Mouse (Mus musculus) MEL (cell line): ENCODE data around the gene Kcnip2.
A peak's percentile ranks its signal among the peaks of the same experiment; 100 is the strongest.

Experiments used
- CTCF ChIP-seq, 3 experiments: IDR thresholded peaks in 2 of 3; conservative IDR thresholded peaks in 1 of 3; 2 replicates each; pipeline ENCODE4 v1.5.1; 2011 to 2012; ENCODE audit warnings: low read length in 3 of 3, low read depth in 2 of 3, mild to moderate bottlenecking in 2 of 3, improper control_type of control experiment in 1 of 3, inconsistent platforms in 1 of 3, mixed read lengths in 1 of 3, moderate library complexity in 1 of 3; ENCODE audit not compliant: control insufficient read depth in 1 of 3, insufficient read depth in 1 of 3, poor library complexity in 1 of 3, severe bottlenecking in 1 of 3
- E2F4 ChIP-seq: IDR thresholded peaks from 2 replicates; pipeline ENCODE4 v1.6.1; 2011; ENCODE audit warnings: low read depth, low read length, improper control_type of control experiment, borderline replicate concordance
- ETS1 ChIP-seq: IDR thresholded peaks from 2 replicates; pipeline ENCODE4 v1.6.1; 2012; ENCODE audit warnings: low read depth, mild to moderate bottlenecking, inconsistent platforms, low read length, improper control_type of control experiment, moderate library complexity
- MAX ChIP-seq: IDR thresholded peaks from 2 replicates; pipeline ENCODE4 v1.6.1; 2011; ENCODE audit warnings: low read length, improper control_type of control experiment
- MAZ ChIP-seq: IDR thresholded peaks from 2 replicates; pipeline ENCODE4 v1.6.1; 2012; ENCODE audit warnings: low read depth, mild to moderate bottlenecking, inconsistent platforms, low read length, improper control_type of control experiment
- POLR2A ChIP-seq, 2 experiments: IDR thresholded peaks; 2 replicates each; pipeline ENCODE4 v1.6.1; 2011 to 2012; ENCODE audit warnings: low read length in 2 of 2, mild to moderate bottlenecking in 2 of 2, control low read depth in 1 of 2, improper control_type of control experiment in 1 of 2, low read depth in 1 of 2, moderate library complexity in 1 of 2; ENCODE audit not compliant: control insufficient read depth in 1 of 2, insufficient read depth in 1 of 2, poor library complexity in 1 of 2
- POLR2AphosphoS5 ChIP-seq: IDR thresholded peaks from 2 replicates; pipeline ENCODE4 v1.6.1; 2012; ENCODE audit warnings: low read depth, borderline replicate concordance, mild to moderate bottlenecking, inconsistent platforms, low read length, moderate library complexity, mixed read lengths
- UBTF ChIP-seq: IDR thresholded peaks from 2 replicates; pipeline ENCODE4 v1.6.1; 2012; ENCODE audit warnings: low read depth, mild to moderate bottlenecking, inconsistent platforms, low read length, improper control_type of control experiment, moderate library complexity, borderline replicate concordance; ENCODE audit not compliant: insufficient read depth
- USF1 ChIP-seq: IDR thresholded peaks from 2 replicates; pipeline ENCODE4 v1.6.1; 2014; ENCODE audit warnings: low read depth, mild to moderate bottlenecking, inconsistent platforms, low read length, improper control_type of control experiment, moderate library complexity

- TF ChIP-seq POLR2A (IDR thresholded peaks at IDR 0.05; ENCODE audit: control insufficient read depth in 1 of 2, insufficient read depth in 1 of 2, low read depth in 1 of 2, low read length in 2 of 2, poor library complexity in 1 of 2), result no peak
- TF ChIP-seq MAZ, result no peak
- TF ChIP-seq MAX, result no peak
- no peak for TF ChIP-seq ETS1
- peak; percentile 46 to 75 (median 62) for TF ChIP-seq CTCF (IDR thresholded peaks at IDR 0.05 in 2 of 3, conservative IDR thresholded peaks at IDR 0.05 in 1 of 3; ENCODE audit: control insufficient read depth in 1 of 3, insufficient read depth in 1 of 3, low read depth in 2 of 3, low read length in 3 of 3, poor library complexity in 1 of 3, severe bottlenecking in 1 of 3)
- no peak for TF ChIP-seq USF1
- no peak for TF ChIP-seq E2F4
- TF ChIP-seq UBTF, result no peak
- TF ChIP-seq POLR2AphosphoS5, result no peak
Measured at GRCm38 (mm10) chr19:45847016-45847732, 31.3 kb upstream of the Kcnip2 start.
